Mouse (Mus musculus) erythroblast, embryonic 14.5 days (primary cell): ENCODE data around the gene Pde1b. TPM values are rescaled to one million over a fixed set of nuclear protein-coding genes. Genes with fewer than 3 reads are reported as not detected.

Source experiments
- H3K27me3 ChIP-seq: 2 replicates; pipeline ENCODE4 v1.6.1; 2012; ENCODE audit warnings: inconsistent platforms; ENCODE audit not compliant: control insufficient read depth
- H3K36me3 ChIP-seq: 2 replicates; pipeline ENCODE4 v1.6.1; 2012; ENCODE audit warnings: mild to moderate bottlenecking, inconsistent platforms; ENCODE audit not compliant: control insufficient read depth
- H3K4me1 ChIP-seq: 2 replicates; pipeline ENCODE4 v1.6.1; 2012; ENCODE audit warnings: inconsistent platforms; ENCODE audit not compliant: control insufficient read depth
- H3K4me3 ChIP-seq: replicated peaks from 2 replicates; pipeline ENCODE3; 2012; ENCODE audit warnings: moderate library complexity, mild to moderate bottlenecking, inconsistent platforms
- H3K9me3 ChIP-seq: 2 replicates; pipeline ENCODE4 v1.6.1; 2012; ENCODE audit warnings: low read length, inconsistent platforms, mixed read lengths; ENCODE audit not compliant: control insufficient read depth
- GATA1 ChIP-seq: IDR thresholded peaks from 2 replicates; pipeline ENCODE4 v1.6.1; 2012; ENCODE audit warnings: low read length, inconsistent platforms, mixed read lengths
- TAL1 ChIP-seq: IDR thresholded peaks from 3 replicates; pipeline ENCODE4 v1.6.1; 2012; ENCODE audit warnings: low read length, inconsistent platforms, mixed read lengths
- polyA plus RNA-seq: library from polyadenylated mRNA; stranded (reverse); fragments of >175 nt; gene quantifications from 2 replicates; pipeline ENCODE4 v1.2.3, GENCODE M21; 2012

Gene Pde1b
- polyA plus RNA-seq, 1 experiment, result 0.02 TPM

GRCm38 (mm10) chr15:103519386-103520378 lies 16.8 kb downstream of the Pde1b start:
- Histone ChIP-seq H3K9me3 (no peaks in the 10 kb centered on the region), H3K36me3 (no peaks in the 10 kb centered on the region), H3K27me3 (peaks cover 1% of the 10 kb centered on the region; the same call in 1 of the 2 replicates), H3K4me3 (no peak overlapping the region), H3K4me1 (no peaks in the 10 kb centered on the region)
- no peak for TF ChIP-seq GATA1
- TF ChIP-seq TAL1, result no peak

GRCm38 (mm10) chr15:103522458-103523099 lies 19.7 kb downstream of the Pde1b start:
- H3K9me3 ChIP-seq, result no peaks in the 10 kb centered on the region
- H3K36me3 ChIP-seq, result no peaks in the 10 kb centered on the region
- H3K4me1 ChIP-seq, result no peaks in the 10 kb centered on the region
- TF ChIP-seq GATA1, result no peak
- TF ChIP-seq TAL1, result no peak
- H3K27me3 ChIP-seq, result no peaks in the 10 kb centered on the region
- H3K4me3 ChIP-seq, result no peak overlapping the region

GRCm38 (mm10) chr15:103523156-103523555 lies 20.3 kb downstream of the Pde1b start:
- Histone ChIP-seq H3K9me3 (no peaks in the 10 kb centered on the region), H3K36me3 (no peaks in the 10 kb centered on the region), H3K4me1 (no peaks in the 10 kb centered on the region), H3K4me3 (no peak overlapping the region), H3K27me3 (no peaks in the 10 kb centered on the region)
- TF ChIP-seq TAL1, result no peak
- TF ChIP-seq GATA1, result no peak

- H3K4me1 ChIP-seq, result no peaks in the 10 kb centered on the region
- no peaks in the 10 kb centered on the region for H3K9me3 ChIP-seq
- no peak for TF ChIP-seq TAL1
- TF ChIP-seq GATA1, result no peak
- H3K27me3 ChIP-seq, result peaks cover 5% of the 10 kb centered on the region
- no peak overlapping the region for H3K4me3 ChIP-seq
- no peaks in the 10 kb centered on the region for H3K36me3 ChIP-seq
Observed at GRCm38 (mm10) chr15:103530372-103530771, 27.5 kb downstream of the Pde1b start.

- Histone ChIP-seq H3K36me3 (no peaks in the 10 kb centered on the region), H3K4me1 (no peaks in the 10 kb centered on the region), H3K27me3 (peaks cover 38% of the 10 kb centered on the region), H3K4me3 (no peak overlapping the region), H3K9me3 (no peaks in the 10 kb centered on the region)
- TF ChIP-seq GATA1, result no peak
- no peak for TF ChIP-seq TAL1
Observed at GRCm38 (mm10) chr15:103534054-103534620, 31.3 kb downstream of the Pde1b start.

- Histone ChIP-seq H3K4me3 (no peak overlapping the region), H3K4me1 (no peaks in the 10 kb centered on the region), H3K36me3 (no peaks in the 10 kb centered on the region), H3K27me3 (peaks cover 41% of the 10 kb centered on the region), H3K9me3 (no peaks in the 10 kb centered on the region)
- no peak for TF ChIP-seq GATA1
- no peak for TF ChIP-seq TAL1
Observed at GRCm38 (mm10) chr15:103535030-103535429, 32.2 kb downstream of the Pde1b start.

GRCm38 (mm10) chr15:103535786-103536185 lies 33.0 kb downstream of the Pde1b start:
- peaks cover 41% of the 10 kb centered on the region for H3K27me3 ChIP-seq
- H3K4me3 ChIP-seq, result no peak overlapping the region
- no peaks in the 10 kb centered on the region for H3K4me1 ChIP-seq
- H3K36me3 ChIP-seq, result no peaks in the 10 kb centered on the region
- H3K9me3 ChIP-seq, result no peaks in the 10 kb centered on the region
- TF ChIP-seq GATA1 (no peak), TAL1 (no peak)

GRCm38 (mm10) chr15:103536456-103536855 lies 33.6 kb downstream of the Pde1b start:
- no peaks in the 10 kb centered on the region for H3K4me1 ChIP-seq
- no peaks in the 10 kb centered on the region for H3K9me3 ChIP-seq
- no peak for TF ChIP-seq TAL1
- TF ChIP-seq GATA1, result no peak
- H3K27me3 ChIP-seq, result peaks cover 41% of the 10 kb centered on the region
- no peak overlapping the region for H3K4me3 ChIP-seq
- no peaks in the 10 kb centered on the region for H3K36me3 ChIP-seq
